Mouse (Mus musculus): ENCODE measurements around the gene Adra1d. TPM values are rescaled to one million over a fixed set of nuclear protein-coding genes. Genes with fewer than 3 reads are reported as not detected.

The Adra1d gene
- total RNA-seq (2014; fragmentation: Nextera tagmentation) (not detected in 2 replicates), total RNA-seq (2017) (not detected in 2 replicates)

GRCm38 (mm10) chr2:131561891-131562585 lies at the start of gene Adra1d:
Adra1d (minus strand) TSS chr2:131562283.
- no peak for ATAC-seq (replicated peaks; ENCODE audit: low FRiP score, low TSS enrichment, poor library complexity, severe bottlenecking)

- no peak for ATAC-seq (replicated peaks; ENCODE audit: low FRiP score, low TSS enrichment, poor library complexity, severe bottlenecking)
Measured at GRCm38 (mm10) chr2:131601881-131602280, 39.8 kb upstream of the Adra1d start.

- no peak for ATAC-seq (replicated peaks; ENCODE audit: low FRiP score, low TSS enrichment, poor library complexity, severe bottlenecking)
Measured at GRCm38 (mm10) chr2:131594871-131595270, 32.8 kb upstream of the Adra1d start.

- no peak for ATAC-seq (replicated peaks; ENCODE audit: low FRiP score, low TSS enrichment, poor library complexity, severe bottlenecking)
Measured at GRCm38 (mm10) chr2:131587521-131587920, 25.4 kb upstream of the Adra1d start.

GRCm38 (mm10) chr2:131581506-131581905 lies 19.4 kb upstream of the Adra1d start:
- ATAC-seq (replicated peaks; ENCODE audit: low FRiP score, low TSS enrichment, poor library complexity, severe bottlenecking), result no peak

GRCm38 (mm10) chr2:131562586-131563122 lies 571 bp upstream of the Adra1d start:
- 0 out of 2 replicates have a peak, but pooled peaks have one; percentile 23 for ATAC-seq (replicated peaks; ENCODE audit: low FRiP score, low TSS enrichment, poor library complexity, severe bottlenecking)

GRCm38 (mm10) chr2:131561344-131561870 lies 676 bp downstream of the Adra1d start:
- no peak; the same call in 1 of the 2 replicates for ATAC-seq (replicated peaks; ENCODE audit: low FRiP score, low TSS enrichment, poor library complexity, severe bottlenecking)

GRCm38 (mm10) chr2:131560205-131560919 lies 1.7 kb downstream of the Adra1d start:
- no peak for ATAC-seq (replicated peaks; ENCODE audit: low FRiP score, low TSS enrichment, poor library complexity, severe bottlenecking)

GRCm38 (mm10) chr2:131557896-131558295 lies 4.2 kb downstream of the Adra1d start:
- ATAC-seq (replicated peaks; ENCODE audit: low FRiP score, low TSS enrichment, poor library complexity, severe bottlenecking), result no peak

- no peak for ATAC-seq (replicated peaks; ENCODE audit: low FRiP score, low TSS enrichment, poor library complexity, severe bottlenecking)
Measured at GRCm38 (mm10) chr2:131552736-131553400, 9.2 kb downstream of the Adra1d start.

- ATAC-seq (replicated peaks; ENCODE audit: low FRiP score, low TSS enrichment, poor library complexity, severe bottlenecking), result no peak
Measured at GRCm38 (mm10) chr2:131551701-131552620, 10.1 kb downstream of the Adra1d start.

GRCm38 (mm10) chr2:131550906-131551305 lies 11.2 kb downstream of the Adra1d start:
- no peak for ATAC-seq (replicated peaks; ENCODE audit: low FRiP score, low TSS enrichment, poor library complexity, severe bottlenecking)

- no peak for ATAC-seq (replicated peaks; ENCODE audit: low FRiP score, low TSS enrichment, poor library complexity, severe bottlenecking)
Measured at GRCm38 (mm10) chr2:131550474-131550873, 11.6 kb downstream of the Adra1d start.

- ATAC-seq (replicated peaks; ENCODE audit: low FRiP score, low TSS enrichment, poor library complexity, severe bottlenecking), result no peak
Measured at GRCm38 (mm10) chr2:131549090-131549489, 13.0 kb downstream of the Adra1d start.

- ATAC-seq (replicated peaks; ENCODE audit: low FRiP score, low TSS enrichment, poor library complexity, severe bottlenecking), result no peak
Measured at GRCm38 (mm10) chr2:131548330-131548729, 13.8 kb downstream of the Adra1d start.

GRCm38 (mm10) chr2:131546745-131547408 lies 15.2 kb downstream of the Adra1d start:
- ATAC-seq (replicated peaks; ENCODE audit: low FRiP score, low TSS enrichment, poor library complexity, severe bottlenecking), result no peak

GRCm38 (mm10) chr2:131546308-131546700 lies 15.8 kb downstream of the Adra1d start:
- ATAC-seq (replicated peaks; ENCODE audit: low FRiP score, low TSS enrichment, poor library complexity, severe bottlenecking), result no peak

Data from megakaryocyte-erythroid progenitor cell, adult 5-6 weeks (primary cell).